11 mouse cellular contexts compared by ENCODE assay signal in genomic region chr10:67065277-67065887, GRCm38 (mm10). TPM values are rescaled to one million over a fixed set of nuclear protein-coding genes. Genes with fewer than 3 reads are reported as not detected.
DNase-seq lines count a peak whose midpoint lies in the region; ATAC-seq and TF ChIP-seq lines count a peak whose summit lies in the region.
"Had no signal": no experiment of that assay in that cellular context is flagged by ENCODE, and none has a peak within 500 bp of the region (broad histone marks: within the 10 kb centered on the region; RNA-seq: fewer than 3 reads in every experiment).

No protein-coding gene starts in this region.

- H3K27me3 ChIP-seq in cerebellum, adult 2 months (ENCODE audit: control insufficient read depth, insufficient read depth, low read length) = no peaks in the 10 kb centered on the region
- no peaks in the 10 kb centered on the region for H3K27me3 ChIP-seq in midbrain, embryonic 10.5 days (ENCODE audit: low read depth, poor library complexity, severe bottlenecking)
- no peaks in the 10 kb centered on the region for H3K27me3 ChIP-seq in midbrain, embryonic 11.5 days (ENCODE audit: control insufficient read depth, insufficient read depth, low read length)
- H3K27me3 ChIP-seq in small intestine, adult 2 months (ENCODE audit: control insufficient read depth, insufficient read depth, low read length) = no peaks in the 10 kb centered on the region

- H3K36me3 ChIP-seq in midbrain, embryonic 10.5 days = 0 out of 2 replicates have a peak, but pooled peaks cover 4% of the 10 kb centered on the region
- H3K36me3 ChIP-seq in midbrain, embryonic 11.5 days (ENCODE audit: control insufficient read depth, insufficient read depth, low read length) = no peaks in the 10 kb centered on the region
- peaks cover 2% of the 10 kb centered on the region; the same call in 1 of the 2 replicates for H3K36me3 ChIP-seq in small intestine, adult 2 months (ENCODE audit: control insufficient read depth, insufficient read depth, low read length)

- no peak for TF ChIP-seq CTCF in cerebellum, adult 2 months (IDR thresholded peaks at IDR 0.05; ENCODE audit: borderline replicate concordance, insufficient read depth, low read depth, low read length)
- no peak for TF ChIP-seq CTCF in small intestine, adult 2 months (IDR thresholded peaks at IDR 0.05; ENCODE audit: extremely low read depth, insufficient read length, insufficient replicate concordance, low read depth, low read length)

- WGBS in cerebellum, adult 2 months = 75% methylated on average over 7 of the region's 7 CpGs
- WGBS in midbrain, embryonic 10.5 days = 88% methylated on average over 7 of the region's 7 CpGs
- whole genome bisulfite sequencing in midbrain, embryonic 11.5 days = 77% methylated on average over 7 of the region's 7 CpGs
- WGBS in small intestine, adult 2 months = 55% methylated on average over 7 of the region's 7 CpGs

- H3K4me1 ChIP-seq in cerebellum, adult 2 months (ENCODE audit: control insufficient read depth, insufficient read depth, low read length) = peaks cover 19% of the 10 kb centered on the region
- H3K4me1 ChIP-seq in midbrain, embryonic 10.5 days = peaks cover 21% of the 10 kb centered on the region
- H3K4me1 ChIP-seq in midbrain, embryonic 11.5 days (ENCODE audit: control insufficient read depth, insufficient read depth, low read length) = peaks cover 8% of the 10 kb centered on the region; the same call in 1 of the 2 replicates
- no peaks in the 10 kb centered on the region; the same call in 1 of the 2 replicates for H3K4me1 ChIP-seq in small intestine, adult 2 months (ENCODE audit: control insufficient read depth, insufficient read depth, insufficient read length, low read length)

- 0 out of 2 replicates have a peak overlapping the region, but pooled peaks have one; percentile 66 for H3K27ac ChIP-seq in cerebellum, adult 2 months (ENCODE audit: insufficient read depth, low read length)
- H3K27ac ChIP-seq in midbrain, embryonic 10.5 days (replicated peaks) = peak overlapping the region; percentile 50; the same call in 1 of the 2 replicates
- H3K27ac ChIP-seq in midbrain, embryonic 11.5 days (ENCODE audit: low read depth, low read length) = no peak overlapping the region
- H3K27ac ChIP-seq in small intestine, adult 2 months (ENCODE audit: insufficient read depth, low read depth, low read length) = 0 out of 2 replicates have a peak overlapping the region, but pooled peaks have one; percentile 39

- peaks cover 3% of the 10 kb centered on the region; the same call in 1 of the 2 replicates for H3K9me3 ChIP-seq in midbrain, embryonic 10.5 days (replicated peaks)
- no peaks in the 10 kb centered on the region for H3K9me3 ChIP-seq in midbrain, embryonic 11.5 days (ENCODE audit: control insufficient read depth, low read length)

- H3K9ac ChIP-seq in midbrain, embryonic 11.5 days (ENCODE audit: low read length) = no peak overlapping the region

- H3K4me3 ChIP-seq in cerebellum, adult 2 months (replicated peaks; ENCODE audit: insufficient read depth, low read depth, low read length) = no peak overlapping the region
- no peak overlapping the region for H3K4me3 ChIP-seq in midbrain, embryonic 10.5 days
- no peak overlapping the region for H3K4me3 ChIP-seq in midbrain, embryonic 11.5 days (ENCODE audit: low read depth, low read length)
- H3K4me3 ChIP-seq in small intestine, adult 2 months (ENCODE audit: low read depth, low read length) = no peak overlapping the region

- no peak overlapping the region for H3K4me2 ChIP-seq in midbrain, embryonic 11.5 days

- intact Hi-C loops in left cerebral cortex, postnatal 14 days (cut with DNase I) = no loop called here

- DNase-seq in cerebellum, adult 2 months = peak in 1 of 2 experiments; percentile 13
- no peak for DNase-seq in cerebellum, postnatal 4 days (ENCODE audit: low spot score in 2 of 2)
- DNase-seq in midbrain, embryonic 10.5 days (ENCODE audit: low spot score) = no peak
- DNase-seq in midbrain, embryonic 11.5 days (ENCODE audit: low spot score, missing footprints) = no peak
- DNase-seq in gastrocnemius, adult 18-20 months (ENCODE audit: low spot score) = no peak
- DNase-seq in left cerebral cortex, postnatal 14 days (ENCODE audit: low spot score in 2 of 2) = no peak
- DNase-seq: heart, postnatal 10 days; kidney, adult 9 months; left cerebral cortex, postnatal 4 days had no signal

- TF ChIP-seq POLR2A in cerebellum, adult 2 months (IDR thresholded peaks at IDR 0.05; ENCODE audit: borderline replicate concordance, insufficient read depth, low read length) = no peak
- TF ChIP-seq POLR2A in small intestine, adult 2 months (IDR thresholded peaks at IDR 0.05; ENCODE audit: low read depth, low read length) = no peak

- ATAC-seq in midbrain, embryonic 11.5 days (ENCODE audit: low FRiP score) = no peak
- ATAC-seq in inflammation-experienced regulatory T-cells, adult 6 months = peak; percentile 49

RNA-seq across cellular contexts. Expression of gene Jmjd1c, which starts 30.5 kb away (rescaled TPM):
- polyA plus RNA-seq in cerebellum, adult 2 months (2012; rRNA removed) = 56.3 and 63.8 TPM in 2 replicates
- polyA plus RNA-seq in midbrain, embryonic 10.5 days (2016; fragmentation: Nextera tagmentation; extraction: Ambion mirVana) = 27.1 and 28.4 TPM in 2 replicates
- polyA plus RNA-seq in midbrain, embryonic 11.5 days (2014; fragmentation: Nextera tagmentation; extraction: Ambion mirVana) = 46.9 and 49.0 TPM in 2 replicates
- polyA plus RNA-seq in inflammation-experienced regulatory T-cells, adult 6 months (2017; shearing (Covaris generic)) = 10 to 100 TPM; 34.3 to 58.3 (median 45.7) TPM
- polyA plus RNA-seq in small intestine, adult 2 months (2012; rRNA removed) = 8.6 and 22.7 TPM in 2 replicates
- 10 to 100 TPM; 23.5 to 25.4 TPM for total RNA-seq in gastrocnemius, adult 18-20 months (2021)
- 10 to 100 TPM; 85.6 to 90.5 TPM for total RNA-seq in left cerebral cortex, postnatal 14 days (2021)

RNA-seq across cellular contexts. Expression of gene Reep3, which starts 31.4 kb away (rescaled TPM):
- 44.0 and 45.2 TPM in 2 replicates for polyA plus RNA-seq in cerebellum, adult 2 months (2012; rRNA removed)
- 31.7 and 36.7 TPM in 2 replicates for polyA plus RNA-seq in midbrain, embryonic 10.5 days (2016; fragmentation: Nextera tagmentation; extraction: Ambion mirVana)
- 37.5 and 38.9 TPM in 2 replicates for polyA plus RNA-seq in midbrain, embryonic 11.5 days (2014; fragmentation: Nextera tagmentation; extraction: Ambion mirVana)
- 10 to 100 TPM; 16.5 to 25.6 (median 19.6) TPM for polyA plus RNA-seq in inflammation-experienced regulatory T-cells, adult 6 months (2017; shearing (Covaris generic))
- 7.8 and 16.4 TPM in 2 replicates for polyA plus RNA-seq in small intestine, adult 2 months (2012; rRNA removed)
- total RNA-seq in gastrocnemius, adult 18-20 months (2021) = 10 to 100 TPM; 10.0 to 11.1 TPM
- total RNA-seq in left cerebral cortex, postnatal 14 days (2021) = 10 to 100 TPM; 24.2 to 26.3 TPM
